Mouse (Mus musculus): ENCODE data around the gene Ahdc1. TPM values are rescaled to one million over a fixed set of nuclear protein-coding genes. Genes with fewer than 3 reads are reported as not detected.
A peak's percentile ranks its signal among the peaks of the same experiment; 100 is the strongest.
"Not testable (repeated sequence)": the region's sequence is repeated elsewhere in the genome, so short reads cannot be mapped to it uniquely, and the experiment has no call there.

The Ahdc1 gene
- polyA plus RNA-seq, 1 experiment from 2014 or later = 14.6 TPM

- H3K9ac ChIP-seq = no peak overlapping the region
- no peaks in the 10 kb centered on the region for H3K36me3 ChIP-seq
- H3K4me2 ChIP-seq (replicated peaks) = no peak overlapping the region
- WGBS = 43% methylated on average over 14 of the region's 14 CpGs
- H3K9me3 ChIP-seq = no peaks in the 10 kb centered on the region
- no peak overlapping the region for H3K27ac ChIP-seq
- no peak overlapping the region for H3K4me3 ChIP-seq
- ATAC-seq (ENCODE audit: insufficient number of reproducible peaks, insufficient read depth, low FRiP score, low TSS enrichment) = no peak
- no peaks in the 10 kb centered on the region for H3K27me3 ChIP-seq
- peaks cover 9% of the 10 kb centered on the region for H3K4me1 ChIP-seq
Measured at GRCm38 (mm10) chr4:132997469-132998237, 13.4 kb upstream of the Ahdc1 start.

GRCm38 (mm10) chr4:133002896-133003295 is 8.2 kb upstream of the Ahdc1 start:
- peak overlapping the region; percentile 37; the same call in 1 of the 2 replicates for H3K27ac ChIP-seq
- no peak overlapping the region for H3K9ac ChIP-seq
- no peaks in the 10 kb centered on the region for H3K9me3 ChIP-seq
- no peaks in the 10 kb centered on the region for H3K36me3 ChIP-seq
- no peak overlapping the region for H3K4me2 ChIP-seq (replicated peaks)
- peaks cover 21% of the 10 kb centered on the region for H3K4me1 ChIP-seq
- no peak overlapping the region for H3K4me3 ChIP-seq
- WGBS = 34% methylated on average over 10 of the region's 10 CpGs
- no peaks in the 10 kb centered on the region for H3K27me3 ChIP-seq
- ATAC-seq (ENCODE audit: insufficient number of reproducible peaks, insufficient read depth, low FRiP score, low TSS enrichment) = no peak

GRCm38 (mm10) chr4:133003316-133004018 is 7.6 kb upstream of the Ahdc1 start:
- no peaks in the 10 kb centered on the region for H3K36me3 ChIP-seq
- H3K9ac ChIP-seq = no peak overlapping the region
- H3K4me3 ChIP-seq = no peak overlapping the region
- no peaks in the 10 kb centered on the region for H3K9me3 ChIP-seq
- no peak overlapping the region for H3K4me2 ChIP-seq (replicated peaks)
- WGBS = 35% methylated on average over 21 of the region's 21 CpGs
- peak overlapping the region; percentile 37; the same call in 1 of the 2 replicates for H3K27ac ChIP-seq
- peaks cover 26% of the 10 kb centered on the region for H3K4me1 ChIP-seq
- no peaks in the 10 kb centered on the region for H3K27me3 ChIP-seq
- no peak for ATAC-seq (ENCODE audit: insufficient number of reproducible peaks, insufficient read depth, low FRiP score, low TSS enrichment)

- ATAC-seq (ENCODE audit: insufficient number of reproducible peaks, insufficient read depth, low FRiP score, low TSS enrichment) = no peak
- no peak overlapping the region for H3K27ac ChIP-seq
- H3K4me2 ChIP-seq (replicated peaks) = no peak overlapping the region
- no peak overlapping the region for H3K4me3 ChIP-seq
- H3K9ac ChIP-seq = no peak overlapping the region
- 7% methylated on average over 3 of the region's 3 CpGs for WGBS
- peaks cover 26% of the 10 kb centered on the region for H3K4me1 ChIP-seq
- H3K9me3 ChIP-seq = no peaks in the 10 kb centered on the region
- H3K27me3 ChIP-seq = peaks cover 5% of the 10 kb centered on the region
- H3K36me3 ChIP-seq = no peaks in the 10 kb centered on the region
Measured at GRCm38 (mm10) chr4:133005233-133005632, 5.8 kb upstream of the Ahdc1 start.

- not testable (repeated sequence) for H3K4me2 ChIP-seq (replicated peaks); H3K27me3 ChIP-seq; H3K9ac ChIP-seq; H3K4me3 ChIP-seq; H3K27ac ChIP-seq; H3K9me3 ChIP-seq; H3K36me3 ChIP-seq; ATAC-seq (ENCODE audit: insufficient number of reproducible peaks, insufficient read depth, low FRiP score, low TSS enrichment)
- 58% methylated on average over 6 of the region's 6 CpGs for WGBS
- peaks cover 26% of the 10 kb centered on the region for H3K4me1 ChIP-seq
Measured at GRCm38 (mm10) chr4:133005885-133006451, 5.1 kb upstream of the Ahdc1 start.

- Histone ChIP-seq H3K27ac (no peak overlapping the region), H3K4me2 (replicated peaks) (no peak overlapping the region), H3K36me3 (no peaks in the 10 kb centered on the region), H3K9ac (no peak overlapping the region), H3K4me3 (no peak overlapping the region), H3K27me3 (peaks cover 5% of the 10 kb centered on the region), H3K4me1 (peaks cover 16% of the 10 kb centered on the region), H3K9me3 (no peaks in the 10 kb centered on the region)
- WGBS = 14% methylated on average over 15 of the region's 15 CpGs
- no peak for ATAC-seq (ENCODE audit: insufficient number of reproducible peaks, insufficient read depth, low FRiP score, low TSS enrichment)
Measured at GRCm38 (mm10) chr4:133007513-133008380, 3.3 kb upstream of the Ahdc1 start.

GRCm38 (mm10) chr4:133009131-133009530 is 1.9 kb upstream of the Ahdc1 start:
- no peak overlapping the region for H3K27ac ChIP-seq
- no peak overlapping the region for H3K4me3 ChIP-seq
- H3K27me3 ChIP-seq = peaks cover 5% of the 10 kb centered on the region
- H3K4me2 ChIP-seq (replicated peaks) = no peak overlapping the region
- no peak for ATAC-seq (ENCODE audit: insufficient number of reproducible peaks, insufficient read depth, low FRiP score, low TSS enrichment)
- no peaks in the 10 kb centered on the region for H3K36me3 ChIP-seq
- no peaks in the 10 kb centered on the region for H3K9me3 ChIP-seq
- no peak overlapping the region for H3K9ac ChIP-seq
- peaks cover 17% of the 10 kb centered on the region for H3K4me1 ChIP-seq
- WGBS = 3% methylated on average over 4 of the region's 4 CpGs

- peaks cover 5% of the 10 kb centered on the region for H3K27me3 ChIP-seq
- no peaks in the 10 kb centered on the region for H3K36me3 ChIP-seq
- ATAC-seq (ENCODE audit: insufficient number of reproducible peaks, insufficient read depth, low FRiP score, low TSS enrichment) = no peak
- H3K4me3 ChIP-seq = no peak overlapping the region
- H3K27ac ChIP-seq = no peak overlapping the region
- no peaks in the 10 kb centered on the region for H3K9me3 ChIP-seq
- 71% methylated on average over 5 of the region's 5 CpGs for WGBS
- peaks cover 22% of the 10 kb centered on the region for H3K4me1 ChIP-seq
- H3K9ac ChIP-seq = no peak overlapping the region
- H3K4me2 ChIP-seq (replicated peaks) = no peak overlapping the region
Measured at GRCm38 (mm10) chr4:133009676-133010075, 1.4 kb upstream of the Ahdc1 start.

- peak overlapping the region; percentile 82 for H3K4me3 ChIP-seq
- H3K4me1 ChIP-seq = peaks cover 31% of the 10 kb centered on the region
- peak overlapping the region; percentile 93; the same call in 1 of the 2 replicates for H3K9ac ChIP-seq
- 0 out of 2 replicates have a peak overlapping the region, but pooled peaks have one; percentile 95 for H3K27ac ChIP-seq
- peaks cover 5% of the 10 kb centered on the region for H3K27me3 ChIP-seq
- WGBS = under 1% methylated on average over 17 of the region's 17 CpGs
- no peaks in the 10 kb centered on the region for H3K9me3 ChIP-seq
- ATAC-seq (ENCODE audit: insufficient number of reproducible peaks, insufficient read depth, low FRiP score, low TSS enrichment) = no peak
- H3K4me2 ChIP-seq (replicated peaks) = peak overlapping the region; percentile 97
- no peaks in the 10 kb centered on the region for H3K36me3 ChIP-seq
Measured at GRCm38 (mm10) chr4:133010611-133011010, 449 bp upstream of the Ahdc1 start.

- Histone ChIP-seq H3K27ac (peak overlapping the region; percentile 95), H3K9ac (peak overlapping the region; percentile 93), H3K4me2 (replicated peaks) (peak overlapping the region; percentile 97), H3K36me3 (no peaks in the 10 kb centered on the region), H3K9me3 (no peaks in the 10 kb centered on the region), H3K27me3 (peaks cover 5% of the 10 kb centered on the region), H3K4me3 (peak overlapping the region; percentile 82), H3K4me1 (peaks cover 46% of the 10 kb centered on the region)
- under 1% methylated on average over 68 of the region's 84 CpGs for WGBS
- no peak for ATAC-seq (ENCODE audit: insufficient number of reproducible peaks, insufficient read depth, low FRiP score, low TSS enrichment)
Measured at GRCm38 (mm10) chr4:133011821-133012775, 1.0 kb downstream of the Ahdc1 start.

All from embryonic facial prominence, embryonic 12.5 days (tissue).